Mouse (Mus musculus) heart, embryonic 11.5 days (tissue): Measurements from ENCODE around the gene Slc39a9. TPM values are rescaled to one million over a fixed set of nuclear protein-coding genes. Genes with fewer than 3 reads are reported as not detected.

Experiments
- ATAC-seq: fragments of 200-750 bp; cut with Nextera tagmentation; replicated peaks from 2 replicates; pipeline ENCODE4 v1.8.0; 2017; ENCODE audit warnings: moderate library complexity; ENCODE audit not compliant: insufficient number of reproducible peaks, low FRiP score, low TSS enrichment
- H3K27ac ChIP-seq: fragments of 300-500 bp; sonication (generic); 2 replicates; pipeline ENCODE4 v1.5.1; 2014; ENCODE audit warnings: mild to moderate bottlenecking, low read depth, low read length
- H3K27me3 ChIP-seq: fragments of 300-500 bp; sonication (generic); 2 replicates; pipeline ENCODE4 v1.6.1; 2014; ENCODE audit warnings: mild to moderate bottlenecking, low read length, mixed read lengths; ENCODE audit not compliant: control insufficient read depth, insufficient read depth
- H3K36me3 ChIP-seq: fragments of 300-500 bp; sonication (generic); 2 replicates; pipeline ENCODE4 v1.6.1; 2014; ENCODE audit warnings: mild to moderate bottlenecking, low read length, moderate library complexity, mixed read lengths; ENCODE audit not compliant: control insufficient read depth, insufficient read depth
- H3K4me1 ChIP-seq: fragments of 300-500 bp; sonication (generic); 2 replicates; pipeline ENCODE4 v1.6.1; 2014; ENCODE audit warnings: low read length; ENCODE audit not compliant: control insufficient read depth, insufficient read depth
- H3K4me2 ChIP-seq: fragments of 300-500 bp; sonication (generic); 2 replicates; pipeline ENCODE4 v1.6.1; 2014; ENCODE audit warnings: mild to moderate bottlenecking, moderate library complexity
- H3K4me3 ChIP-seq: fragments of 300-500 bp; sonication (generic); 2 replicates; pipeline ENCODE4 v1.5.1; 2014; ENCODE audit warnings: low read depth, low read length
- H3K9ac ChIP-seq: fragments of 300-500 bp; sonication (generic); 2 replicates; pipeline ENCODE4 v1.6.1; 2014; ENCODE audit warnings: mild to moderate bottlenecking, low read depth, low read length, moderate library complexity
- H3K9me3 ChIP-seq: fragments of 300-500 bp; sonication (generic); replicated peaks from 2 replicates; pipeline ENCODE4 v1.6.1; 2016; ENCODE audit warnings: low read length; ENCODE audit not compliant: control insufficient read depth
- WGBS: fragments of 180-500 bp; shearing (Covaris S2); extraction: QIAGEN DNeasy Blood & Tissue Kit; methylation state at CpG from one replicate; pipeline ENCODE4 v1.1.7; 2014; ENCODE audit not compliant: insufficient replicate concordance; 5-methylcytosine and 5-hydroxymethylcytosine counted together
- polyA plus RNA-seq: library from polyadenylated mRNA; unstranded; fragments of >200 nt; fragmentation: Nextera tagmentation; extraction: Ambion mirVana; gene quantifications from 2 replicates; pipeline ENCODE4 v1.2.1, GENCODE M21; 2014

Slc39a9 gene
- polyA plus RNA-seq, 1 experiment from 2014 or later = 17.9 TPM

- Histone ChIP-seq H3K4me2 (no peak overlapping the region), H3K27me3 (no peaks in the 10 kb centered on the region), H3K4me3 (no peak overlapping the region), H3K36me3 (peaks cover 16% of the 10 kb centered on the region), H3K9ac (no peak overlapping the region), H3K27ac (no peak overlapping the region), H3K9me3 (no peaks in the 10 kb centered on the region), H3K4me1 (no peaks in the 10 kb centered on the region)
- WGBS = 83% methylated on average over 5 of the region's 5 CpGs
- no peak for ATAC-seq
Measured at GRCm38 (mm10) chr12:80631790-80632189, 11.9 kb upstream of the Slc39a9 start.

GRCm38 (mm10) chr12:80642725-80643692 is 674 bp upstream of the Slc39a9 start:
- no peaks in the 10 kb centered on the region for H3K27me3 ChIP-seq
- H3K4me3 ChIP-seq = peak overlapping the region; percentile 93
- peak; percentile 56 for ATAC-seq
- peaks cover 21% of the 10 kb centered on the region for H3K4me1 ChIP-seq
- H3K4me2 ChIP-seq = peak overlapping the region; percentile 64
- peak overlapping the region; percentile 97 for H3K9ac ChIP-seq
- peaks cover 10% of the 10 kb centered on the region for H3K36me3 ChIP-seq
- peak overlapping the region; percentile 90 for H3K27ac ChIP-seq
- H3K9me3 ChIP-seq = no peaks in the 10 kb centered on the region
- WGBS = 4% methylated on average over 35 of the region's 48 CpGs

- Histone ChIP-seq H3K27ac (no peak overlapping the region), H3K4me2 (peak overlapping the region; percentile 64), H3K27me3 (no peaks in the 10 kb centered on the region), H3K9ac (peak overlapping the region; percentile 97), H3K4me1 (peaks cover 21% of the 10 kb centered on the region), H3K4me3 (peak overlapping the region; percentile 93), H3K9me3 (no peaks in the 10 kb centered on the region), H3K36me3 (peaks cover 7% of the 10 kb centered on the region)
- WGBS = 7% methylated on average over 18 of the region's 18 CpGs
- ATAC-seq = no peak
Measured at GRCm38 (mm10) chr12:80644506-80644868, 804 bp downstream of the Slc39a9 start.

- ATAC-seq = no peak
- Histone ChIP-seq H3K27me3 (no peaks in the 10 kb centered on the region), H3K27ac (no peak overlapping the region), H3K36me3 (no peaks in the 10 kb centered on the region), H3K4me3 (no peak overlapping the region), H3K9me3 (no peaks in the 10 kb centered on the region), H3K4me1 (peaks cover 21% of the 10 kb centered on the region), H3K9ac (no peak overlapping the region), H3K4me2 (no peak overlapping the region; the same call in 1 of the 2 replicates)
- 91% methylated on average over 3 of the region's 3 CpGs for WGBS
Measured at GRCm38 (mm10) chr12:80646377-80646776, 2.7 kb downstream of the Slc39a9 start.

- Histone ChIP-seq H3K9ac (no peak overlapping the region), H3K27ac (no peak overlapping the region), H3K27me3 (no peaks in the 10 kb centered on the region), H3K4me2 (no peak overlapping the region), H3K36me3 (no peaks in the 10 kb centered on the region), H3K4me1 (no peaks in the 10 kb centered on the region), H3K4me3 (no peak overlapping the region), H3K9me3 (no peaks in the 10 kb centered on the region)
- no peak for ATAC-seq
- 81% methylated on average over 7 of the region's 7 CpGs for WGBS
Measured at GRCm38 (mm10) chr12:80653951-80654658, 10.4 kb downstream of the Slc39a9 start.

- no peak for ATAC-seq
- WGBS = 86% methylated on average over 3 of the region's 3 CpGs
- H3K4me3 ChIP-seq = no peak overlapping the region
- no peaks in the 10 kb centered on the region for H3K4me1 ChIP-seq
- no peak overlapping the region for H3K4me2 ChIP-seq
- no peak overlapping the region for H3K27ac ChIP-seq
- no peaks in the 10 kb centered on the region for H3K36me3 ChIP-seq
- no peaks in the 10 kb centered on the region for H3K27me3 ChIP-seq
- H3K9ac ChIP-seq = no peak overlapping the region
- H3K9me3 ChIP-seq = no peaks in the 10 kb centered on the region
Measured at GRCm38 (mm10) chr12:80654659-80655025, 11.0 kb downstream of the Slc39a9 start.

- Histone ChIP-seq H3K9me3 (no peaks in the 10 kb centered on the region), H3K4me1 (peaks cover 6% of the 10 kb centered on the region; the same call in 1 of the 2 replicates), H3K9ac (no peak overlapping the region), H3K36me3 (no peaks in the 10 kb centered on the region), H3K4me2 (no peak overlapping the region), H3K27ac (no peak overlapping the region), H3K4me3 (no peak overlapping the region), H3K27me3 (no peaks in the 10 kb centered on the region)
- WGBS = 82% methylated on average over 6 of the region's 6 CpGs
- ATAC-seq = no peak
Measured at GRCm38 (mm10) chr12:80658661-80659060, 15.0 kb downstream of the Slc39a9 start.

GRCm38 (mm10) chr12:80662322-80662721 is 18.6 kb downstream of the Slc39a9 start:
- Histone ChIP-seq H3K9ac (no peak overlapping the region), H3K4me2 (no peak overlapping the region), H3K4me3 (no peak overlapping the region), H3K27me3 (no peaks in the 10 kb centered on the region), H3K9me3 (no peaks in the 10 kb centered on the region), H3K4me1 (peaks cover 6% of the 10 kb centered on the region; the same call in 1 of the 2 replicates), H3K27ac (no peak overlapping the region), H3K36me3 (no peaks in the 10 kb centered on the region)
- WGBS = 64% methylated on average over 10 of the region's 10 CpGs
- ATAC-seq = no peak
